Mouse (Mus musculus) forebrain, postnatal 0 days (tissue): ENCODE measurements at regions not wholly inside any gene's neighbourhood (a gene's known extent, or its start where the extent isn't known, plus 50 kb on each side); places are given as distances from the start of the nearest gene placed in this dataset.
A peak's percentile ranks its signal among the peaks of the same experiment; 100 is the strongest.

ENCODE experiments used
- ATAC-seq: fragments of 200-750 bp; cut with Nextera tagmentation; 2 replicates; pipeline ENCODE4 v1.8.0; 2017; ENCODE audit warnings: mild to moderate bottlenecking, moderate library complexity
- DNase-seq: peaks from one replicate; pipeline ENCODE4 v3.0.0-alpha.2; 2015
- H3K27ac ChIP-seq: fragments of 300-500 bp; sonication (generic); 2 replicates; pipeline ENCODE4 v1.5.1; 2014; ENCODE audit warnings: low read depth, mild to moderate bottlenecking, antibody characterized with exemption, low read length, moderate library complexity, mixed read lengths
- H3K27me3 ChIP-seq: fragments of 300-500 bp; sonication (generic); 2 replicates; pipeline ENCODE4 v1.6.1; 2014; ENCODE audit warnings: mild to moderate bottlenecking, low read length, mixed read lengths; ENCODE audit not compliant: insufficient read depth
- H3K36me3 ChIP-seq: fragments of 300-500 bp; sonication (generic); 2 replicates; pipeline ENCODE4 v1.6.1; 2014; ENCODE audit warnings: mild to moderate bottlenecking, moderate library complexity; ENCODE audit not compliant: insufficient read depth
- H3K4me1 ChIP-seq: fragments of 300-500 bp; sonication (generic); 2 replicates; pipeline ENCODE4 v1.6.1; 2014; ENCODE audit warnings: antibody characterized with exemption; ENCODE audit not compliant: insufficient read depth
- H3K4me2 ChIP-seq: fragments of 300-500 bp; sonication (generic); 2 replicates; pipeline ENCODE4 v1.6.1; 2014; ENCODE audit warnings: low read depth, mild to moderate bottlenecking, moderate library complexity
- H3K4me3 ChIP-seq: fragments of 300-500 bp; sonication (generic); 2 replicates; pipeline ENCODE4 v1.5.1; 2014; ENCODE audit warnings: low read depth, low read length, mixed read lengths
- H3K9ac ChIP-seq: fragments of 300-500 bp; sonication (generic); 2 replicates; pipeline ENCODE4 v1.6.1; 2014; ENCODE audit warnings: mild to moderate bottlenecking
- H3K9me3 ChIP-seq: fragments of 300-500 bp; sonication (generic); 2 replicates; pipeline ENCODE4 v1.6.1; 2016; ENCODE audit warnings: low read length
- CTCF ChIP-seq: sonication (generic); IDR thresholded peaks from 2 replicates; pipeline ENCODE4 v1.5.1; 2016; ENCODE audit warnings: antibody characterized with exemption, control low read depth, low read depth
- WGBS: fragments of 180-500 bp; shearing (Covaris S2); extraction: QIAGEN DNeasy Blood & Tissue Kit; methylation state at CpG from one replicate; pipeline ENCODE4 v1.1.7; 2014; 5-methylcytosine and 5-hydroxymethylcytosine counted together

DNA sequence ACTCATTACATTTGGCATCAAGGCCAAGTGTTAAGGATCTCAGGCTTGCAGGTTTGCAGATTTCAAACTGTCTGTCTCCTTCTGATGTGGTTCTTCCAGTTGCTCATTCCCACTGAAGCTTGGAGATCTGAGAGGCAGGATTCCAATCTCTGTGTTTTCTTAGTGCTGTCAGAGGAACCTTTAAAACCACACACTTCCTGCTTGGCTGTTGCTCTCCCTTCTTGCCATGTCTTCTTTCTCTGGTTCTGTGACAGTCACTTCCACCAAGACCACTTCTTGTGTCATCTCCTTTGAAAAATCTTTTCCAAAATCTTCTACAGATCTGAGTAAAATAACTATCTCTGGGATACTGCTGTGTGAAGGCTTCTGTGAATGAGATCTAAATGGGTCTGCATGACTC is 117.3 kb downstream of the Gm5426 start:
- no peak overlapping the region for H3K4me2 ChIP-seq
- ATAC-seq = no peak
- no peaks in the 10 kb centered on the region for H3K27me3 ChIP-seq
- no peak overlapping the region for H3K27ac ChIP-seq
- no peaks in the 10 kb centered on the region for H3K4me1 ChIP-seq
- TF ChIP-seq CTCF = no peak
- no peak for DNase-seq
- no peaks in the 10 kb centered on the region for H3K9me3 ChIP-seq
- H3K4me3 ChIP-seq = no peak overlapping the region
- H3K36me3 ChIP-seq = no peaks in the 10 kb centered on the region
- no peak overlapping the region for H3K9ac ChIP-seq

DNA sequence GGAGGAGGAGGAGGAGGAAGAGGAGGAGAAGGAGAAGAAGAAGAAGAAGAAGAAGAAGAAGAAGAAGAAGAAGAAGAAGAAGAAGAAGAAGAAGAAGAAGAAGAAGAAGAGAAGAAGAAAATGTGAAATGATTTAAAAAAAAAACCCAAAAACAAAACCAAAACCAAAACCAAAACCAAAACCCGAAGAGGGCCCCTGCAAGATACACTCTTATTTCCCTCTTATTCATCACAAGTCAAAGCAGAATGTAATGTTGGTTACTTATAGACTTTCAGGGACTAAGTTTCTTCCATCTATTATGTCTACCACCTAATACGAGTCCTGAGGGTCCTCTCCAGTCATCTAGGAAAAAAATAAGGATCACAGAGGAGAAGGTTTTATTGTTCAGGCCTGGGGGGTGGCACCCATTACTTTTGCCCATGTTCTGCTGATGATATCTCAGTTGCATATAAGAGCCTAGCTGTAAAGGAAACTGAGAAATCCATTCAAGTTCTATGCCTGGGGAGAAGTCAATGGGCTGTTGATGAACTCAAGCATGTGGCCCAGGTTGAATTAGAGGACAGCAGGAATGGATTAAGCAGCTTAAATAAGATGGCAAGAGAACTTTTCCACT is 118.0 kb downstream of the Gm5426 start:
- no peak overlapping the region for H3K4me2 ChIP-seq
- 76% methylated on average over 2 of the region's 2 CpGs for WGBS
- DNase-seq (no peak), ATAC-seq (no peak)
- TF ChIP-seq CTCF = no peak
- no peaks in the 10 kb centered on the region for H3K27me3 ChIP-seq
- H3K9me3 ChIP-seq = no peaks in the 10 kb centered on the region
- no peak overlapping the region for H3K27ac ChIP-seq
- no peak overlapping the region for H3K9ac ChIP-seq
- H3K4me3 ChIP-seq = no peak overlapping the region
- H3K36me3 ChIP-seq = no peaks in the 10 kb centered on the region
- H3K4me1 ChIP-seq = no peaks in the 10 kb centered on the region

DNA sequence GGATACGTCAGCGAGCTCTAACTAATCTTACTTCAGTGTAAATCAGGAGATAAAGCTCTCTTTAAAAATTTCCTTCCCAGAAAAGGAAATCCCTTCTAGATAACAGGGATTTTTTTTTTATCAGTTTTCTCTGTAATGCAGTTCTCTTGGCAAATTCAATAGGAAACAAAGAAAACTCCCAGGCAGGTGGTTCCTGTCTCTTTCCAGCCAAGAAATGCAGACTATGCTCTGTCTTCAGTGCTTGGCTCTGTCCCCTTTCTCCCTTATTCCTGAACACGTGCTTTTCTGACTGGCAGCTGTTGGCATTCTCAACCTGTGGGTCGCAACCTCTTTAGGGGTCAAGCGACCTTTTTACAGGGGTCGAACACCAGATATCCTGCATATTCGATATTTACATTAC is 121.5 kb downstream of the Gm5426 start:
- Histone ChIP-seq H3K4me1 (no peaks in the 10 kb centered on the region; the same call in 1 of the 2 replicates), H3K4me2 (no peak overlapping the region), H3K27ac (no peak overlapping the region), H3K9me3 (no peaks in the 10 kb centered on the region), H3K9ac (no peak overlapping the region), H3K27me3 (no peaks in the 10 kb centered on the region), H3K36me3 (no peaks in the 10 kb centered on the region), H3K4me3 (no peak overlapping the region)
- no peak for TF ChIP-seq CTCF
- DNase-seq = no peak
- 78% methylated on average over 7 of the region's 7 CpGs for WGBS
- no peak for ATAC-seq

GRCm38 (mm10) chr10:96259242-96259641 is 122.8 kb downstream of the Gm5426 start:
- ATAC-seq = no peak
- Histone ChIP-seq H3K4me2 (no peak overlapping the region), H3K27me3 (no peaks in the 10 kb centered on the region), H3K9me3 (no peaks in the 10 kb centered on the region), H3K4me3 (no peak overlapping the region), H3K9ac (no peak overlapping the region), H3K4me1 (peaks cover 7% of the 10 kb centered on the region; the same call in 1 of the 2 replicates), H3K36me3 (no peaks in the 10 kb centered on the region), H3K27ac (no peak overlapping the region)
- 89% methylated on average over 10 of the region's 10 CpGs for WGBS
- DNase-seq = no peak
- no peak for TF ChIP-seq CTCF

GRCm38 (mm10) chr10:96259648-96260047 is 123.2 kb downstream of the Gm5426 start:
- H3K4me2 ChIP-seq = no peak overlapping the region
- peaks cover 7% of the 10 kb centered on the region; the same call in 1 of the 2 replicates for H3K4me1 ChIP-seq
- H3K9ac ChIP-seq = no peak overlapping the region
- no peaks in the 10 kb centered on the region for H3K9me3 ChIP-seq
- H3K36me3 ChIP-seq = no peaks in the 10 kb centered on the region
- ATAC-seq (no peak), DNase-seq (no peak)
- H3K27ac ChIP-seq = no peak overlapping the region
- no peak for TF ChIP-seq CTCF
- no peaks in the 10 kb centered on the region for H3K27me3 ChIP-seq
- no peak overlapping the region for H3K4me3 ChIP-seq
- WGBS = 94% methylated on average over 8 of the region's 8 CpGs

DNA sequence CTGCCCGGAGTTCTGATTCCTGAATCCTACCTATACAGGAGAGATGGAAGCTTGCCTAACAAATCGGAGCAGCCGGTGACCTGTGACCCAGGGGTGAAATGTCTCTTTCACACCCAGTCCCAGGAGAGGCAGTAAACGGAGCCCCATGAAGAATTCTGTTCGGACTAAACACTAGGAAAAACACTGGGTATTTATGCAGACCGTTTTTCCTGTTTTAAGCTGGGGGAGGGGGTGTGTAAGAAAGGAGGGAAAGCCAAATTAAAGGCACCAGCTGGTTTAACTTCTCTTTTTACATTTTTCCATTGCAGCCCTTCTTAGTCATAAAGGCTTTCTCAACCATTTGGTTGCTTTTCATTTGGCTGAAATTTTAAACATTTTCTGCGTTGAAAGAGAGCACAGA is 127.1 kb downstream of the Gm5426 start:
- Histone ChIP-seq H3K27ac (peak overlapping the region; percentile 35; the same call in 1 of the 2 replicates), H3K27me3 (no peaks in the 10 kb centered on the region), H3K4me1 (peaks cover 7% of the 10 kb centered on the region; the same call in 1 of the 2 replicates), H3K4me3 (no peak overlapping the region), H3K9me3 (no peaks in the 10 kb centered on the region), H3K9ac (0 out of 2 replicates have a peak overlapping the region, but pooled peaks have one; percentile 14), H3K4me2 (peak overlapping the region; percentile 17; the same call in 1 of the 2 replicates), H3K36me3 (no peaks in the 10 kb centered on the region)
- no peak for TF ChIP-seq CTCF
- DNase-seq = peak; percentile 48
- WGBS = 26% methylated on average over 7 of the region's 7 CpGs
- peak; percentile 40 for ATAC-seq

GRCm38 (mm10) chr10:96264433-96264832 is 128.0 kb downstream of the Gm5426 start:
- H3K27ac ChIP-seq = no peak overlapping the region
- peaks cover 7% of the 10 kb centered on the region; the same call in 1 of the 2 replicates for H3K4me1 ChIP-seq
- 32% methylated on average over 5 of the region's 5 CpGs for WGBS
- TF ChIP-seq CTCF = no peak
- H3K4me2 ChIP-seq = no peak overlapping the region
- H3K27me3 ChIP-seq = no peaks in the 10 kb centered on the region
- no peak overlapping the region for H3K4me3 ChIP-seq
- no peaks in the 10 kb centered on the region for H3K9me3 ChIP-seq
- DNase-seq (peak; percentile 25), ATAC-seq (no peak)
- H3K9ac ChIP-seq = no peak overlapping the region
- no peaks in the 10 kb centered on the region for H3K36me3 ChIP-seq
